Mouse (Mus musculus) testis, adult 2 months (tissue): Measurements from ENCODE around the gene Gm17509. TPM values are rescaled to one million over a fixed set of nuclear protein-coding genes. Genes with fewer than 3 reads are reported as not detected.

Experiments
- H3K27ac ChIP-seq: fragments of 200-500 bp; 2 replicates; pipeline ENCODE4 v1.5.1; 2012; ENCODE audit warnings: low read depth, low read length; ENCODE audit not compliant: control insufficient read depth, insufficient read depth
- H3K27me3 ChIP-seq: fragments of 200-500 bp; 2 replicates; pipeline ENCODE4 v1.6.1; 2012; ENCODE audit warnings: mild to moderate bottlenecking, low read length, moderate library complexity; ENCODE audit not compliant: control insufficient read depth, insufficient read depth
- H3K36me3 ChIP-seq: fragments of 200-500 bp; 2 replicates; pipeline ENCODE4 v1.6.1; 2012; ENCODE audit warnings: mild to moderate bottlenecking, low read length; ENCODE audit not compliant: control insufficient read depth, insufficient read depth
- H3K4me1 ChIP-seq: fragments of 200-500 bp; 2 replicates; pipeline ENCODE4 v1.6.1; 2012; ENCODE audit warnings: low read length; ENCODE audit not compliant: control insufficient read depth, insufficient read depth
- H3K4me3 ChIP-seq: fragments of 200-500 bp; 2 replicates; pipeline ENCODE4 v1.5.1; 2012; ENCODE audit warnings: low read depth, mild to moderate bottlenecking, low read length, moderate library complexity, mixed read lengths; ENCODE audit not compliant: control insufficient read depth
- CTCF ChIP-seq: fragments of 200-500 bp; IDR thresholded peaks from 2 replicates; pipeline ENCODE4 v1.5.1; 2012; ENCODE audit warnings: low read depth, mild to moderate bottlenecking, inconsistent platforms, low read length, moderate library complexity; ENCODE audit not compliant: control insufficient read depth, insufficient read depth, insufficient replicate concordance
- POLR2A ChIP-seq: fragments of 200-500 bp; IDR thresholded peaks from 2 replicates; pipeline ENCODE4 v1.6.1; 2012; ENCODE audit warnings: low read depth, mild to moderate bottlenecking, inconsistent platforms, low read length, moderate library complexity; ENCODE audit not compliant: control insufficient read depth
- polyA plus RNA-seq: library from polyadenylated mRNA; depleted of rRNA; stranded (reverse); fragments of >200 nt; gene quantifications from 2 replicates; pipeline ENCODE4 v1.2.3, GENCODE M21; 2012

Gm17509 gene
- polyA plus RNA-seq, 1 experiment = 0.05 TPM

DNA sequence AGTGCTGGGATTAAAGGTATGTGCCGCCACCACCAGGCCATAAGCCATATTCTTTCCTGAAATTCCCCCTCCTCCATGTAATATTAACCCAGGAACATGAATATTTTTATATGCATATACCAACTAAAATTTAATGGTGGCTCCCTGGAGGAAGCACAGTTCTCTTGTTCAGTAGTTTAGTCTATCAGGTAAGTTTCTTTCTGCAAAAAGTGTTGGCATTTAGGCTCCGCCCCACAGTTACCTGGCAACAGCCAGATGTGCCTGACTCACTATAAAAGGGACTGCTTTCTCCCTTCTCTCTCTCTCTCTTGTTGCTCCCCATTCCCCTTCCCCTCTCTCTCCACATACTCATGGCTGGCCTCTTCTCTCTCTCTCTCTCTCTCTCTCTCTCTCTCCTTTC lies 2.8 kb downstream of the Gm17509 start:
- Histone ChIP-seq H3K4me1 (no peaks in the 10 kb centered on the region; the same call in 1 of the 2 replicates), H3K27ac (no peak overlapping the region)

DNA sequence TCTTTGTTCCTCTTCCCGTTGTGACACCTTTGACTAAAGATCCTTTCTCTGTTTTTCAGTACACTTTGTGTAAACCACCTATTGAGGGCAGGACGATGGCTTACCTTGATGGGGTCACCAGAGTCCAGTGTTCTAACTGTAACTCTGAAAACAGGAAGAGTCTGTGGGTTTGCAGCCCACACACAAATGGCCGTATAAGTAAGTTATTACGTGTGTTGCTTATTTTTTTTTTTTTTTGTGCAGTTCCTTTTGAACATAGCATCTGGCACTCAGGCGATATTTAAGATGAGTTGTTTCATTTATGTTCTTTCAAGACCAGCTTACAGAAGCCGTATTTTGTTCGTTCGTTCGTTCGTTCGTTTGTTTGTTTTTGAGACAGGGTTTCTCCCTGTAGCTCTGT lies 3.3 kb downstream of the Gm17509 start:
- no peaks in the 10 kb centered on the region for H3K27me3 ChIP-seq
- H3K4me3 ChIP-seq = no peak overlapping the region
- H3K27ac ChIP-seq = no peak overlapping the region
- no peaks in the 10 kb centered on the region; the same call in 1 of the 2 replicates for H3K4me1 ChIP-seq
- TF ChIP-seq POLR2A (no peak), CTCF (no peak)
- no peaks in the 10 kb centered on the region for H3K36me3 ChIP-seq

More for the DNA sequence above, 2.8 kb downstream of the Gm17509 start:
- TF ChIP-seq POLR2A (no peak), CTCF (no peak)
- no peak overlapping the region for H3K4me3 ChIP-seq
- H3K36me3 ChIP-seq = no peaks in the 10 kb centered on the region
- H3K27me3 ChIP-seq = no peaks in the 10 kb centered on the region

DNA sequence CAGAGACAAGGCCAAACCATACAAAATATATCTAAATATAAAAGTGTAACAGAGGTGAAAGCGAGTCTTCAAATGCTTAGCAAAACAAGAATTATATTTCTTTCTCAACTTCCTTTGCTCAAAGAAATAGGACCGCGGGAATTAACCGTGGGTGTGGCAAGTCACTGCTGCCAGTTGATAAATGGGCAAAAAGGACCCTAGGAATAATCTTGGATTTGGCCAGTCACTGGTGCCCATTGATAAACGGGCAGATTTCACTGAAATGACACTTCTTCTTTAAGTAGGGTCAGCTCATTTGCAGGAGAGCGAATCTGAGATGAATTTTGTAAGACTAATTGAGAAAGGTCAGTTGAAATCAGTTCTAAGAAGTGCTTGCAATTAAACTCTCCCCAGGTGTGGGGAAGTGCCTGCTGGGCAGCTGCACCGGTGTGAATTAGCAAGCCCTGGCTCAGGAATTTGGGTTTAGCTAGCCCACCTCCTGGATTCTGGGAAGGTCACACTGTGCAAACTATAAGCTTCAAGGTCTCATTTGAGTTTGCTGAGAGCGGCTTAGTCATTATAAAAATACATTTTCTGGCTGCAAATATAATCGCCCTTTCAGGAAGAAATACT lies 4.0 kb downstream of the Gm17509 start:
- Histone ChIP-seq H3K4me1 (no peaks in the 10 kb centered on the region; the same call in 1 of the 2 replicates), H3K36me3 (no peaks in the 10 kb centered on the region), H3K4me3 (no peak overlapping the region), H3K27me3 (no peaks in the 10 kb centered on the region), H3K27ac (no peak overlapping the region)
- TF ChIP-seq CTCF = no peak
- no peak for TF ChIP-seq POLR2A

DNA sequence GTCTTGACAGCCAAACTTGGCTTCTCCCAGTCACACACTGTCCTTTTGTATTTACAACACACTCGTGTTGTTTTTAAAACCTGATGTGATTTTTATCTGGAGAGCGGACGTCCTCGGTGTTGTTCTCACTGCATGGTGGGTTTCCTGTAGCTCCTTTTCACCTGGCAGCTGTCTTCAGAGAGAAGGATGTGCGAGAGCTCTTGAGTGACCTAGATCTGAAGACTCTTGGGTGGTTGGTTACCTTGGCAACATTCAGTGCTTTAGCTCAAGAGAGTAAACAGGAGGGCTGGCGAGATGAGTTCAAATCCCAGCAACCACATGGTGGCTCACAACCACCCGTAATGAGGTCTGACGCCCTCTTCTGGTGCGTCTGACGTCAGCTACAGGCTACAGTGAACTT lies 4.7 kb downstream of the Gm17509 start:
- Histone ChIP-seq H3K4me1 (no peaks in the 10 kb centered on the region; the same call in 1 of the 2 replicates), H3K4me3 (no peak overlapping the region), H3K27ac (no peak overlapping the region), H3K36me3 (no peaks in the 10 kb centered on the region), H3K27me3 (no peaks in the 10 kb centered on the region)
- TF ChIP-seq CTCF = no peak
- no peak for TF ChIP-seq POLR2A

DNA sequence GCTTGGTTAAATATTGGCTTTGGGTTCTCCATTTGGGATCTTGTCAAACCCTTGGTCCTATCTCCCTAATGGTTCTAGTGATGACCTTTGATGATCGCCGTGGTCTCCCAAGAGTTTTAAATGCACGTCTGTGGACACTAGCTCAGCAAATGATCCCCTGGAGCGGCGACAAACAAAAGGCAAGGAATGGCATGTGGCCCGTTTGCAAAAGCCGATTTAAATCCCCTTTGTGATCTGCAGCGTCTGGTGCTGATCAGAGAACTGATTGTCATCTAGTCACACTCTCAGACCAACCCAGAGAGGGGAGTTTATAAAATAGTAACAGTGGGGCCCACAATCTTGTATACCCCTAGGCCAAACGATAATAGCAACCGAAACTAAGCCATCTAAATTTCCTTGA lies 5.4 kb downstream of the Gm17509 start:
- Histone ChIP-seq H3K4me3 (no peak overlapping the region), H3K4me1 (no peaks in the 10 kb centered on the region; the same call in 1 of the 2 replicates), H3K27me3 (no peaks in the 10 kb centered on the region), H3K27ac (no peak overlapping the region), H3K36me3 (no peaks in the 10 kb centered on the region)
- TF ChIP-seq POLR2A (no peak), CTCF (no peak)

DNA sequence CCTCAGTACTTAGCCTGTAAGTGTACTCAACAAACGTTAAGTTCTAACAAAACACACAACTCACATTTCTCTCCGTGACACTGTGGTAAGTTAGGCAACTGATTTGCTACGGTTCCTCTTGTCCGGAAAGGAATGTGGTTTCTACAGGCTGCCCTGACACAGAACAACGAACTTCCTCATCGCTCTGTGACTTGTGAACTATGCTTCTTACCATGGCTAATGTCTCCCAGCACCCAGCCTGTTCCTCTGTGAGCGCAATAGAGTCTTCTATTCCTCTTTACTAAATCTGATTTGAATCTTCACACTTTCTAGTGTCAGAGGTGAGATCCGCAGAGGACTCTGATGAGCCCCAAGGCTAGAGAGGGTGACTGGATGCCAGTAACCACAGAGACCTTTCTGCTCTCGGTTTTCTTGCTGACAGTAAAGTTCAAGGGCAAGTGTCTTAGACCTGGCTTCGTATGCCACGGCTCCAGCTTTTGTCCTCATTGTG lies 9.4 kb downstream of the Gm17509 start:
- TF ChIP-seq POLR2A (no peak), CTCF (no peak)
- Histone ChIP-seq H3K27ac (no peak overlapping the region), H3K4me3 (no peak overlapping the region), H3K4me1 (no peaks in the 10 kb centered on the region), H3K27me3 (no peaks in the 10 kb centered on the region), H3K36me3 (no peaks in the 10 kb centered on the region)

DNA sequence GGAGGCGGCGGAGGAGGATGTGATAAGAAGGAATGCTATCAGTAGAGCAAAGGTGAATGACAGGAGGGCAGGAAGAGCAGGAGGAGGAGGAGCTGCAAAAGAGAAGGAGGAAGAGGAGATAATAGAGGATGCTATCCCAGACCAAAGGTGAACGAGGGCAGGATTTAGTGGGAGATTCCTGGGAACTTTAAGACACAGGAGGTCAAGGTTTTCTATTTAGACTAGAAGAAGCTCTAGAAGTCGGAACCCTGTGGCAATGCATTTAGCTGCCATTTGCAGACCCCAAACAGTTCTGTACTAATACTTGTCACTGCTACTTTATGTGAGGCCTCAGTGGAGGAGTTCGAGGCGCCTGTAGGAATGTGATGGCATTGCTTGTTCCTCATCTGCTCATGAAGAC lies 12.6 kb downstream of the Gm17509 start, which contains the start of gene Emb:
Gene Emb, plus strand, starts transcription at position 301 of the 400 bp plus-strand sequence.
- H3K27ac ChIP-seq = no peak within 1 kb of the TSS
- H3K4me3 ChIP-seq = no peak within 1 kb of the TSS
- TF ChIP-seq CTCF (no peak), POLR2A (no peak)
- H3K27me3 ChIP-seq = no peaks in the 10 kb centered on the region
- no peaks in the 10 kb centered on the region for H3K36me3 ChIP-seq
- H3K4me1 ChIP-seq = 0 out of 2 replicates have a peak, but pooled peaks cover under 1% of the 10 kb centered on the region
